ENCODE assay signal across 13 mouse cellular contexts in genomic region chr11:100058875-100059274, GRCm38 (mm10). TPM values are rescaled to one million over a fixed set of nuclear protein-coding genes. Genes with fewer than 3 reads are reported as not detected.
DNase-seq lines count a peak whose midpoint lies in the region; ATAC-seq and TF ChIP-seq lines count a peak whose summit lies in the region.
"Had no signal": no experiment of that assay in that cellular context is flagged by ENCODE, and none has a peak within 500 bp of the region (broad histone marks: within the 10 kb centered on the region; RNA-seq: fewer than 3 reads in every experiment).

No protein-coding gene starts in this region.

- H3K9me3 ChIP-seq in intestine, postnatal 0 days (ENCODE audit: control insufficient read depth), result no peaks in the 10 kb centered on the region
- no peaks in the 10 kb centered on the region for H3K9me3 ChIP-seq in intestine, embryonic 15.5 days
- no peaks in the 10 kb centered on the region for H3K9me3 ChIP-seq in ES-Bruce4 (replicated peaks; ENCODE audit: control insufficient read depth, insufficient read depth, low read length, poor library complexity, severe bottlenecking)
- H3K9me3 ChIP-seq: hindbrain, embryonic 12.5 days; stomach, embryonic 15.5 days had no signal

- TF ChIP-seq EP300 in ES-Bruce4 (IDR thresholded peaks at IDR 0.05; ENCODE audit: insufficient read depth, low read depth, low read length), result no peak

- no peak for ATAC-seq in intestine, postnatal 0 days
- no peak for ATAC-seq in intestine, embryonic 15.5 days
- no peak for ATAC-seq in activated CD4-positive, CD25-positive, alpha-beta regulatory T cell, adult 4 months

- DNase-seq in A20 (ENCODE audit: low read depth, low spot score), result peak; percentile 4
- DNase-seq in embryo, embryonic 11 days, result peak; percentile 36
- DNase-seq in ovary, adult 18-20 months (ENCODE audit: low spot score), result no peak
- DNase-seq: adrenal gland, postnatal 10 days; kidney, adult 2 months; left cerebral cortex, postnatal 4 days had no signal

- no peak overlapping the region for H3K27ac ChIP-seq in intestine, postnatal 0 days (ENCODE audit: low read depth, low read length)
- no peak overlapping the region for H3K27ac ChIP-seq in intestine, embryonic 15.5 days
- no peak overlapping the region for H3K27ac ChIP-seq in ES-Bruce4 (ENCODE audit: insufficient read depth, low read length)
- H3K27ac ChIP-seq: hindbrain, embryonic 12.5 days; liver, embryonic 14.5 days; stomach, embryonic 15.5 days had no signal

- TF ChIP-seq CTCF in intestine, postnatal 0 days (IDR thresholded peaks at IDR 0.05; ENCODE audit: low read depth), result peak; percentile 49
- TF ChIP-seq CTCF in ES-Bruce4 (IDR thresholded peaks at IDR 0.05; ENCODE audit: low read depth, low read length), result peak; percentile 5

- H3K4me3 ChIP-seq in intestine, postnatal 0 days (ENCODE audit: low read depth, low read length), result no peak overlapping the region
- H3K4me3 ChIP-seq in intestine, embryonic 15.5 days (replicated peaks), result no peak overlapping the region
- no peak overlapping the region for H3K4me3 ChIP-seq in ES-Bruce4 (ENCODE audit: low read depth, low read length)
- H3K4me3 ChIP-seq: hindbrain, embryonic 12.5 days; stomach, embryonic 15.5 days had no signal

- no peaks in the 10 kb centered on the region for H3K4me1 ChIP-seq in intestine, postnatal 0 days (replicated peaks; ENCODE audit: control insufficient read depth, insufficient read depth, low read length)
- H3K4me1 ChIP-seq in intestine, embryonic 15.5 days (replicated peaks), result no peaks in the 10 kb centered on the region
- no peaks in the 10 kb centered on the region for H3K4me1 ChIP-seq in ES-Bruce4 (ENCODE audit: control insufficient read depth, insufficient read depth, low read length)
- H3K4me1 ChIP-seq: hindbrain, embryonic 12.5 days; stomach, embryonic 15.5 days had no signal

- no peaks in the 10 kb centered on the region for H3K36me3 ChIP-seq in intestine, postnatal 0 days (ENCODE audit: control insufficient read depth, insufficient read depth)
- H3K36me3 ChIP-seq in intestine, embryonic 15.5 days, result no peaks in the 10 kb centered on the region
- H3K36me3 ChIP-seq in ES-Bruce4 (ENCODE audit: control insufficient read depth, insufficient read depth, low read length, poor library complexity, severe bottlenecking), result no peaks in the 10 kb centered on the region
- H3K36me3 ChIP-seq: hindbrain, embryonic 12.5 days; stomach, embryonic 15.5 days had no signal

- H3K4me2 ChIP-seq in intestine, postnatal 0 days (replicated peaks; ENCODE audit: low read depth), result no peak overlapping the region
- H3K4me2 ChIP-seq in intestine, embryonic 15.5 days (replicated peaks), result no peak overlapping the region
- H3K4me2 ChIP-seq: hindbrain, embryonic 12.5 days; stomach, embryonic 15.5 days had no signal

- H3K27me3 ChIP-seq in intestine, postnatal 0 days (replicated peaks; ENCODE audit: control insufficient read depth, insufficient read depth, low read length), result no peaks in the 10 kb centered on the region
- no peaks in the 10 kb centered on the region for H3K27me3 ChIP-seq in intestine, embryonic 15.5 days (replicated peaks)
- 0 out of 2 replicates have a peak, but pooled peaks cover 1% of the 10 kb centered on the region for H3K27me3 ChIP-seq in ES-Bruce4 (ENCODE audit: control insufficient read depth, insufficient read depth, low read length, poor library complexity, severe bottlenecking)
- H3K27me3 ChIP-seq: hindbrain, embryonic 12.5 days; stomach, embryonic 15.5 days had no signal

- WGBS in intestine, postnatal 0 days, result 78% methylated on average over 8 of the region's 8 CpGs
- WGBS in intestine, embryonic 15.5 days, result 79% methylated on average over 8 of the region's 8 CpGs

- no peak overlapping the region for H3K9ac ChIP-seq in intestine, postnatal 0 days (ENCODE audit: low read depth, low read length)
- no peak overlapping the region for H3K9ac ChIP-seq in intestine, embryonic 15.5 days
- no peak overlapping the region for H3K9ac ChIP-seq in ES-Bruce4 (ENCODE audit: low read depth, poor library complexity, severe bottlenecking)
- H3K9ac ChIP-seq: hindbrain, embryonic 12.5 days; liver, embryonic 14.5 days; stomach, embryonic 15.5 days had no signal

- TF ChIP-seq POLR2A in ES-Bruce4 (IDR thresholded peaks at IDR 0.05; ENCODE audit: insufficient read depth, low read length), result no peak

RNA-seq across cellular contexts. Expression of gene Krt31, which starts 8.5 kb away (rescaled TPM):
- polyA plus RNA-seq in intestine, postnatal 0 days (2015; fragmentation: Nextera tagmentation; extraction: Ambion mirVana), result 0.07 TPM in 1 of 2 replicates, not detected in the other
- not detected in 2 replicates for polyA plus RNA-seq in intestine, embryonic 15.5 days (2015; fragmentation: Nextera tagmentation; extraction: Ambion mirVana)
- polyA plus RNA-seq in ES-Bruce4 (2011; ENCODE audit: insufficient read depth, insufficient read length, low read depth, missing spikeins), result not detected in 2 replicates
- not detected for polyA plus RNA-seq in activated CD4-positive, CD25-positive, alpha-beta regulatory T cell, adult 4 months (2017; shearing (Covaris generic))
- polyA plus RNA-seq: hindbrain, embryonic 12.5 days; kidney, adult 2 months; liver, embryonic 14.5 days had no signal

RNA-seq across cellular contexts. Expression of gene Krt34, which starts 17.5 kb away (rescaled TPM):
- polyA plus RNA-seq in intestine, postnatal 0 days (2015; fragmentation: Nextera tagmentation; extraction: Ambion mirVana), result not detected in 2 replicates
- polyA plus RNA-seq in intestine, embryonic 15.5 days (2015; fragmentation: Nextera tagmentation; extraction: Ambion mirVana), result not detected in 2 replicates
- polyA plus RNA-seq in ES-Bruce4 (2011; ENCODE audit: insufficient read depth, insufficient read length, low read depth, missing spikeins), result not detected in 2 replicates
- polyA plus RNA-seq in activated CD4-positive, CD25-positive, alpha-beta regulatory T cell, adult 4 months (2017; shearing (Covaris generic)), result not detected
- polyA plus RNA-seq: hindbrain, embryonic 12.5 days; kidney, adult 2 months; liver, embryonic 14.5 days had no signal

RNA-seq across cellular contexts. Expression of gene Krt32, which starts 29.2 kb away (rescaled TPM):
- not detected in 2 replicates for polyA plus RNA-seq in intestine, postnatal 0 days (2015; fragmentation: Nextera tagmentation; extraction: Ambion mirVana)
- polyA plus RNA-seq in intestine, embryonic 15.5 days (2015; fragmentation: Nextera tagmentation; extraction: Ambion mirVana), result 0.11 TPM in 1 of 2 replicates, not detected in the other
- polyA plus RNA-seq in ES-Bruce4 (2011; ENCODE audit: insufficient read depth, insufficient read length, low read depth, missing spikeins), result not detected in 2 replicates
- not detected for polyA plus RNA-seq in activated CD4-positive, CD25-positive, alpha-beta regulatory T cell, adult 4 months (2017; shearing (Covaris generic))
- polyA plus RNA-seq: hindbrain, embryonic 12.5 days; kidney, adult 2 months; liver, embryonic 14.5 days; stomach, embryonic 15.5 days had no signal

RNA-seq across cellular contexts. Expression of gene Krt33b, which starts 29.2 kb away (rescaled TPM):
- polyA plus RNA-seq in intestine, postnatal 0 days (2015; fragmentation: Nextera tagmentation; extraction: Ambion mirVana), result not detected in 2 replicates
- polyA plus RNA-seq in intestine, embryonic 15.5 days (2015; fragmentation: Nextera tagmentation; extraction: Ambion mirVana), result 0.09 TPM in 1 of 2 replicates, not detected in the other
- not detected in 2 replicates for polyA plus RNA-seq in ES-Bruce4 (2011; ENCODE audit: insufficient read depth, insufficient read length, low read depth, missing spikeins)
- not detected for polyA plus RNA-seq in activated CD4-positive, CD25-positive, alpha-beta regulatory T cell, adult 4 months (2017; shearing (Covaris generic))
- polyA plus RNA-seq: hindbrain, embryonic 12.5 days; kidney, adult 2 months; liver, embryonic 14.5 days; stomach, embryonic 15.5 days had no signal

RNA-seq across cellular contexts. Expression of gene Krt35, which starts 37.2 kb away (rescaled TPM):
- 0.26 and 0.44 TPM in 2 replicates for polyA plus RNA-seq in intestine, postnatal 0 days (2015; fragmentation: Nextera tagmentation; extraction: Ambion mirVana)
- polyA plus RNA-seq in intestine, embryonic 15.5 days (2015; fragmentation: Nextera tagmentation; extraction: Ambion mirVana), result not detected in 2 replicates
- polyA plus RNA-seq in ES-Bruce4 (2011; ENCODE audit: insufficient read depth, insufficient read length, low read depth, missing spikeins), result not detected in 2 replicates
- polyA plus RNA-seq in activated CD4-positive, CD25-positive, alpha-beta regulatory T cell, adult 4 months (2017; shearing (Covaris generic)), result not detected
- polyA plus RNA-seq: hindbrain, embryonic 12.5 days; kidney, adult 2 months; liver, embryonic 14.5 days had no signal
